Mouse (Mus musculus): ENCODE results near the gene Syt5.

The Syt5 gene

GRCm38 (mm10) chr7:4504646-4505435, 42.5 kb downstream of the Syt5 start:
- in situ Hi-C loops (cut with MboI; ENCODE audit: low pct_unique_long_range_greater_than_20kb in 1 of 2, low sequenced_read_pairs in 2 of 2, unreplicated experiment in 1 of 2), result no loop called here

GRCm38 (mm10) chr7:4503858-4504257, 43.5 kb downstream of the Syt5 start:
- in situ Hi-C loops (cut with MboI; ENCODE audit: low pct_unique_long_range_greater_than_20kb in 1 of 2, low sequenced_read_pairs in 2 of 2, unreplicated experiment in 1 of 2), result no loop called here

GRCm38 (mm10) chr7:4503100-4503499, 44.2 kb downstream of the Syt5 start:
- in situ Hi-C loops (cut with MboI; ENCODE audit: low pct_unique_long_range_greater_than_20kb in 1 of 2, low sequenced_read_pairs in 2 of 2, unreplicated experiment in 1 of 2), result no loop called here

DNA sequence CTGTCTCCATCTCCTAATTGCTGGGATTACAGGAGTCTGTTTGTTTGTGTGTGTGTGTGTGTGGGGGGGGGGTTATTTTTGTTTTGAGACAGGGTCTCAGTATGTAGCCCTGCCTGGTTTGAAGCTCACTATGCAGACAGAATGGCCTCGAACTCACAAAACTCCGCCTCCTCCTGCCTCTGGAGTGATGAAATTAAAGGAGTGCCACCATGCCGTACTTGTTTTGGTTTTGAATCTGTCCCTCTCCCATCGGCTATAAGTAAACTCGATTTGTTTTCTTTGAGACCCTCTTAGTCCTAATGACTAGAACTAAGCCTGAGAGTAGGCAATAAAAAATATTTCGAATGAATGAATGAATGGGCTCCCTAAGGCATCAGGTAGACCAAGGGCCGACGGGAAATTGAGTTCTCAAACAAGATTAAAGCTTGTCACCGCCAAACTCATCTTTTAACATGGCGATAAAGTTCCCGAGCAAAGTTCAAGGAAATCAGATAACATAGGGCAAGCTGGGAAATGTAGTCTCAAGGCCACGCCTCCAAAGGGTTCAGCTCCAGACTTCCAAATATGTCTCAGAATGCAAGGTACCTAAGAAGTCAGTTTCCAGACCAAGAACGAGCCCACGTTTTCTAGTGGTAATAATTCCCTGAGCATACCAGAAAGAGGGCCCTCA, 44.8 kb downstream of the Syt5 start:
- in situ Hi-C loops (cut with MboI; ENCODE audit: low pct_unique_long_range_greater_than_20kb in 1 of 2, low sequenced_read_pairs in 2 of 2, unreplicated experiment in 1 of 2), result no loop called here

- in situ Hi-C loops (cut with MboI; ENCODE audit: low pct_unique_long_range_greater_than_20kb in 1 of 2, low sequenced_read_pairs in 2 of 2, unreplicated experiment in 1 of 2), result no loop called here
Observed at GRCm38 (mm10) chr7:4501558-4502397, 45.6 kb downstream of the Syt5 start, which contains the start of gene Ppp1r12c. Gene Ppp1r12c, minus strand, starts transcription at chr7:4501680.

GRCm38 (mm10) chr7:4500892-4501471, 46.4 kb downstream of the Syt5 start:
- in situ Hi-C loops (cut with MboI; ENCODE audit: low pct_unique_long_range_greater_than_20kb in 1 of 2, low sequenced_read_pairs in 2 of 2, unreplicated experiment in 1 of 2), result no loop called here

GRCm38 (mm10) chr7:4499034-4499433, 48.3 kb downstream of the Syt5 start:
- in situ Hi-C loops (cut with MboI; ENCODE audit: low pct_unique_long_range_greater_than_20kb in 1 of 2, low sequenced_read_pairs in 2 of 2, unreplicated experiment in 1 of 2), result no loop called here

GRCm38 (mm10) chr7:4498251-4498650, 49.1 kb downstream of the Syt5 start:
- in situ Hi-C loops (cut with MboI; ENCODE audit: low pct_unique_long_range_greater_than_20kb in 1 of 2, low sequenced_read_pairs in 2 of 2, unreplicated experiment in 1 of 2), result no loop called here

DNA sequence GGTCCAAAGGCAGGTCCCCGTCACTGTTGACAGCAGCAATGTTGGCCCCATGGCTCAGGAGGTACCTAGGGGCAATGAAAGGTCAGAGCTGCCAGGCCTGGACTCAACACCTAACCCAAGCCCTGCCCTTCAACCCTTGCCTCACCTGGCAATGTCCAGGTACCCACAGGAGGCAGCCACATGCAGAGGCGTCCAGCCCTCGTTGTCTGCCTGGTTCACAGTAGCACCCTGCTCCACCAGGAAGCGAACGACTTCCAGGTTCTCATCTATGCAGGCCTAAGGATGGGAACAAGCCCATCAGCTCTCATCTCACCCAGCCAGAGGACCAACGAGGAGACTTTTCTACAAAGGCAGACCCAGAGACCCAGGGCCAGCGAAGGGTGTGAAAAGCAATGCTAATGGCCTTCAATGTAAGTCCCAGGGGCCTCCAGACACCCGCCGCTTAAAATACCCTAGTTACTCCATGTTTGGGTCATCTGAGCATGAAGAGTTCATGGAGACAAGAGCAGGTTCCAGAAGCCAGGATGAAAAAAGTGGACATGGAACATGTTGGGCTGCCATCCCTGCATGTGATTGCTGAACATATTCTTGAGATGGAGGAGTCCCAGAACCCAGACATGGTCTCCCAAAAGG, 50.0 kb downstream of the Syt5 start:
- in situ Hi-C loops (cut with MboI; ENCODE audit: low pct_unique_long_range_greater_than_20kb in 1 of 2, low sequenced_read_pairs in 2 of 2, unreplicated experiment in 1 of 2), result no loop called here

GRCm38 (mm10) chr7:4496468-4496867, 50.9 kb downstream of the Syt5 start:
- in situ Hi-C loops (cut with MboI; ENCODE audit: low pct_unique_long_range_greater_than_20kb in 1 of 2, low sequenced_read_pairs in 2 of 2, unreplicated experiment in 1 of 2), result no loop called here

- in situ Hi-C loops (cut with MboI; ENCODE audit: low pct_unique_long_range_greater_than_20kb in 1 of 2, low sequenced_read_pairs in 2 of 2, unreplicated experiment in 1 of 2), result no loop called here
Observed at GRCm38 (mm10) chr7:4493991-4494390, 53.4 kb downstream of the Syt5 start.

GRCm38 (mm10) chr7:4492284-4493224, 54.8 kb downstream of the Syt5 start:
- in situ Hi-C loops (cut with MboI; ENCODE audit: low pct_unique_long_range_greater_than_20kb in 1 of 2, low sequenced_read_pairs in 2 of 2, unreplicated experiment in 1 of 2), result no loop called here

DNA sequence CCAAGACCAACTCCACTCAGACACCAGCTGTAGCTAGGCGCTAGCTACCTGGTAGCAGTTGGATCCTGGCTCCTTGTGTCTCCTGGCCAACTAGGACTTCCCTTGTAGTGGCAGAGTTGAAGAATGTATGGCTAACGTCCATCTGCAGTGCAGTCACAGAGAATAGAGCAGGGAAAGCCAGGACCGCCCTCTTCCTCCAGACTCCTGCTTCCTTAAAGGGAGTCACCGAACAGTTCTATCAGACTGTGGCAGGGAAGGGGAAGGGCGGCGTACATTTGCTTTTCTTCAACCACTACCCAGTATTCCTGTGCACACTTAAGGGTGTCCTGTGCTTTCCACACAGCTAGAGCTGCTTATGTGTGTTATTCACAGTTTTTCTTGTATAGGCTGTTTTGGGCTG, 56.0 kb downstream of the Syt5 start:
- in situ Hi-C loops (cut with MboI; ENCODE audit: low pct_unique_long_range_greater_than_20kb in 1 of 2, low sequenced_read_pairs in 2 of 2, unreplicated experiment in 1 of 2), result no loop called here
